Mouse (Mus musculus) forebrain, embryonic 11.5 days (tissue): ENCODE measurements around the gene Atad5. TPM values are rescaled to one million over a fixed set of nuclear protein-coding genes. Genes with fewer than 3 reads are reported as not detected.

Source experiments
- ATAC-seq: fragments of 200-750 bp; cut with Nextera tagmentation; replicated peaks from 2 replicates; pipeline ENCODE4 v1.8.0; 2017; ENCODE audit warnings: moderate TSS enrichment; ENCODE audit not compliant: low FRiP score
- DNase-seq: peaks from one replicate; pipeline ENCODE4 v3.0.0-alpha.2; 2017; ENCODE audit warnings: low spot score
- H3K27ac ChIP-seq: fragments of 300-500 bp; sonication (generic); 2 replicates; pipeline ENCODE4 v1.5.1; 2014; ENCODE audit warnings: low read depth, low read length
- H3K27me3 ChIP-seq: fragments of 300-500 bp; sonication (generic); 2 replicates; pipeline ENCODE4 v1.6.1; 2014; ENCODE audit warnings: mild to moderate bottlenecking, low read length, mixed read lengths; ENCODE audit not compliant: control insufficient read depth, insufficient read depth
- H3K36me3 ChIP-seq: fragments of 300-500 bp; sonication (generic); 2 replicates; pipeline ENCODE4 v1.6.1; 2014; ENCODE audit warnings: mild to moderate bottlenecking, low read length, moderate library complexity, mixed read lengths; ENCODE audit not compliant: control insufficient read depth, insufficient read depth
- H3K4me1 ChIP-seq: fragments of 300-500 bp; sonication (generic); replicated peaks from 2 replicates; pipeline ENCODE4 v1.6.1; 2014; ENCODE audit warnings: low read length, mixed read lengths; ENCODE audit not compliant: control insufficient read depth, insufficient read depth
- H3K4me2 ChIP-seq: fragments of 300-500 bp; sonication (generic); 2 replicates; pipeline ENCODE4 v1.6.1; 2014; ENCODE audit warnings: low read depth, mild to moderate bottlenecking, low read length, moderate library complexity, mixed read lengths; ENCODE audit not compliant: severe bottlenecking
- H3K4me3 ChIP-seq: fragments of 300-500 bp; sonication (generic); 2 replicates; pipeline ENCODE4 v1.5.1; 2014; ENCODE audit warnings: low read depth, low read length
- H3K9ac ChIP-seq: fragments of 300-500 bp; sonication (generic); 2 replicates; pipeline ENCODE4 v1.6.1; 2014; ENCODE audit warnings: low read length
- H3K9me3 ChIP-seq: fragments of 300-500 bp; sonication (generic); 2 replicates; pipeline ENCODE4 v1.6.1; 2016; ENCODE audit warnings: low read length, mixed read lengths; ENCODE audit not compliant: control insufficient read depth
- WGBS: fragments of 180-500 bp; shearing (Covaris S2); extraction: QIAGEN DNeasy Blood & Tissue Kit; methylation state at CpG from one replicate; pipeline ENCODE4 v1.1.7; 2014; 5-methylcytosine and 5-hydroxymethylcytosine counted together
- polyA plus RNA-seq: library from polyadenylated mRNA; unstranded; fragments of >200 nt; fragmentation: Nextera tagmentation; extraction: Ambion mirVana; gene quantifications from 2 replicates; pipeline ENCODE4 v1.2.1, GENCODE M21; 2014

The Atad5 gene
- polyA plus RNA-seq, 1 experiment from 2014 or later, result 25.7 TPM

- H3K4me2 ChIP-seq, result peak overlapping the region; percentile 77
- ATAC-seq, result no peak
- H3K27me3 ChIP-seq, result no peaks in the 10 kb centered on the region
- WGBS, result under 1% methylated on average over 14 of the region's 14 CpGs
- peak overlapping the region; percentile 43; the same call in 1 of the 2 replicates for H3K27ac ChIP-seq
- H3K9me3 ChIP-seq, result no peaks in the 10 kb centered on the region
- H3K9ac ChIP-seq, result peak overlapping the region; percentile 91
- H3K4me1 ChIP-seq, result no peaks in the 10 kb centered on the region
- H3K4me3 ChIP-seq, result peak overlapping the region; percentile 98
- no peaks in the 10 kb centered on the region for H3K36me3 ChIP-seq
- DNase-seq, result no peak
Observed at GRCm38 (mm10) chr11:80089817-80090214, 616 bp downstream of the Atad5 start.

GRCm38 (mm10) chr11:80090555-80091164 lies 1.5 kb downstream of the Atad5 start:
- Histone ChIP-seq H3K4me3 (peak overlapping the region; percentile 98), H3K4me2 (peak overlapping the region; percentile 77), H3K9ac (peak overlapping the region; percentile 91; the same call in 1 of the 2 replicates), H3K9me3 (no peaks in the 10 kb centered on the region), H3K27ac (no peak overlapping the region), H3K36me3 (no peaks in the 10 kb centered on the region; the same call in 1 of the 2 replicates), H3K27me3 (no peaks in the 10 kb centered on the region), H3K4me1 (no peaks in the 10 kb centered on the region)
- DNase-seq (no peak), ATAC-seq (no peak)
- WGBS, result 65% methylated on average over 3 of the region's 3 CpGs

GRCm38 (mm10) chr11:80098444-80099056 lies 9.3 kb downstream of the Atad5 start:
- no peak overlapping the region for H3K4me3 ChIP-seq
- no peak for ATAC-seq
- 93% methylated on average over 3 of the region's 3 CpGs for WGBS
- DNase-seq, result no peak
- no peaks in the 10 kb centered on the region for H3K9me3 ChIP-seq
- H3K36me3 ChIP-seq, result no peaks in the 10 kb centered on the region; the same call in 1 of the 2 replicates
- no peak overlapping the region for H3K27ac ChIP-seq
- H3K4me2 ChIP-seq, result no peak overlapping the region
- H3K27me3 ChIP-seq, result no peaks in the 10 kb centered on the region
- H3K4me1 ChIP-seq, result no peaks in the 10 kb centered on the region
- H3K9ac ChIP-seq, result no peak overlapping the region

- no peak for ATAC-seq
- no peaks in the 10 kb centered on the region for H3K9me3 ChIP-seq
- H3K4me3 ChIP-seq, result no peak overlapping the region
- H3K27me3 ChIP-seq, result no peaks in the 10 kb centered on the region
- H3K4me2 ChIP-seq, result no peak overlapping the region
- H3K36me3 ChIP-seq, result no peaks in the 10 kb centered on the region; the same call in 1 of the 2 replicates
- no peak overlapping the region for H3K27ac ChIP-seq
- no peaks in the 10 kb centered on the region for H3K4me1 ChIP-seq
- H3K9ac ChIP-seq, result no peak overlapping the region
- WGBS, result 94% methylated on average over 6 of the region's 6 CpGs
- no peak for DNase-seq
Observed at GRCm38 (mm10) chr11:80101298-80101697, 12.1 kb downstream of the Atad5 start.

- ATAC-seq, result no peak
- Histone ChIP-seq H3K9ac (no peak overlapping the region), H3K36me3 (peaks cover 2% of the 10 kb centered on the region; the same call in 1 of the 2 replicates), H3K4me3 (no peak overlapping the region), H3K4me2 (no peak overlapping the region), H3K27me3 (no peaks in the 10 kb centered on the region), H3K4me1 (no peaks in the 10 kb centered on the region), H3K27ac (no peak overlapping the region), H3K9me3 (no peaks in the 10 kb centered on the region)
- 91% methylated on average over 1 of the region's 1 CpGs for WGBS
- no peak for DNase-seq
Observed at GRCm38 (mm10) chr11:80104407-80104806, 15.2 kb downstream of the Atad5 start.

- Histone ChIP-seq H3K4me2 (no peak overlapping the region), H3K9me3 (no peaks in the 10 kb centered on the region), H3K4me1 (no peaks in the 10 kb centered on the region), H3K27ac (no peak overlapping the region), H3K4me3 (no peak overlapping the region), H3K36me3 (peaks cover 12% of the 10 kb centered on the region; the same call in 1 of the 2 replicates), H3K9ac (no peak overlapping the region), H3K27me3 (no peaks in the 10 kb centered on the region)
- DNase-seq (no peak), ATAC-seq (no peak)
- 97% methylated on average over 1 of the region's 1 CpGs for WGBS
Observed at GRCm38 (mm10) chr11:80116411-80116810, 27.2 kb downstream of the Atad5 start.

- no peak overlapping the region for H3K9ac ChIP-seq
- 77% methylated on average over 1 of the region's 1 CpGs for WGBS
- no peak for ATAC-seq
- no peak overlapping the region for H3K27ac ChIP-seq
- no peaks in the 10 kb centered on the region for H3K9me3 ChIP-seq
- H3K27me3 ChIP-seq, result no peaks in the 10 kb centered on the region
- H3K4me1 ChIP-seq, result no peaks in the 10 kb centered on the region
- no peak for DNase-seq
- peaks cover 5% of the 10 kb centered on the region; the same call in 1 of the 2 replicates for H3K36me3 ChIP-seq
- H3K4me2 ChIP-seq, result no peak overlapping the region
- H3K4me3 ChIP-seq, result no peak overlapping the region
Observed at GRCm38 (mm10) chr11:80132050-80132449, 42.9 kb downstream of the Atad5 start.

GRCm38 (mm10) chr11:80134744-80135143 lies 45.5 kb downstream of the Atad5 start:
- H3K4me1 ChIP-seq, result no peaks in the 10 kb centered on the region
- peaks cover 5% of the 10 kb centered on the region; the same call in 1 of the 2 replicates for H3K36me3 ChIP-seq
- 81% methylated on average over 4 of the region's 4 CpGs for WGBS
- H3K9me3 ChIP-seq, result no peaks in the 10 kb centered on the region
- H3K27ac ChIP-seq, result no peak overlapping the region
- no peaks in the 10 kb centered on the region for H3K27me3 ChIP-seq
- DNase-seq (no peak), ATAC-seq (no peak)
- no peak overlapping the region for H3K4me3 ChIP-seq
- no peak overlapping the region for H3K4me2 ChIP-seq
- no peak overlapping the region for H3K9ac ChIP-seq
